Mouse (Mus musculus): Measurements from ENCODE around the gene Scfd2.

The Scfd2 gene

GRCm38 (mm10) chr5:74366710-74367101, 164.9 kb downstream of the Scfd2 start:
- in situ Hi-C loops (cut with MboI; ENCODE audit: low sequenced_read_pairs), result no loop called here

- in situ Hi-C loops (cut with MboI; ENCODE audit: low sequenced_read_pairs), result no loop called here
Measured at GRCm38 (mm10) chr5:74365984-74366709, 165.4 kb downstream of the Scfd2 start.

GRCm38 (mm10) chr5:74365408-74365807, 166.2 kb downstream of the Scfd2 start:
- in situ Hi-C loops (cut with MboI; ENCODE audit: low sequenced_read_pairs), result no loop called here

- in situ Hi-C loops (cut with MboI; ENCODE audit: low sequenced_read_pairs), result no loop called here
Measured at GRCm38 (mm10) chr5:74363296-74363695, 168.3 kb downstream of the Scfd2 start.

- in situ Hi-C loops (cut with MboI; ENCODE audit: low sequenced_read_pairs), result no loop called here
Measured at GRCm38 (mm10) chr5:74361531-74361930, 170.0 kb downstream of the Scfd2 start.

GRCm38 (mm10) chr5:74358033-74358432, 173.5 kb downstream of the Scfd2 start:
- in situ Hi-C loops (cut with MboI; ENCODE audit: low sequenced_read_pairs), result no loop called here

- in situ Hi-C loops (cut with MboI; ENCODE audit: low sequenced_read_pairs), result no loop called here
Measured at GRCm38 (mm10) chr5:74355416-74356177, 176.0 kb downstream of the Scfd2 start.

GRCm38 (mm10) chr5:74350909-74351308, 180.7 kb downstream of the Scfd2 start:
- in situ Hi-C loops (cut with MboI; ENCODE audit: low sequenced_read_pairs), result no loop called here

- in situ Hi-C loops (cut with MboI; ENCODE audit: low sequenced_read_pairs), result no loop called here
Measured at GRCm38 (mm10) chr5:74348079-74348870, 183.3 kb downstream of the Scfd2 start.

- in situ Hi-C loops (cut with MboI; ENCODE audit: low sequenced_read_pairs), result no loop called here
Measured at GRCm38 (mm10) chr5:74343045-74343444, 188.5 kb downstream of the Scfd2 start.

GRCm38 (mm10) chr5:74342557-74342956, 189.0 kb downstream of the Scfd2 start:
- in situ Hi-C loops (cut with MboI; ENCODE audit: low sequenced_read_pairs), result no loop called here

- in situ Hi-C loops (cut with MboI; ENCODE audit: low sequenced_read_pairs), result no loop called here
Measured at GRCm38 (mm10) chr5:74337491-74337890, 194.1 kb downstream of the Scfd2 start.

- in situ Hi-C loops (cut with MboI; ENCODE audit: low sequenced_read_pairs), result no loop called here
Measured at GRCm38 (mm10) chr5:74336780-74337179, 194.8 kb downstream of the Scfd2 start.

- in situ Hi-C loops (cut with MboI; ENCODE audit: low sequenced_read_pairs), result no loop called here
Measured at GRCm38 (mm10) chr5:74333258-74333657, 198.3 kb downstream of the Scfd2 start.

- in situ Hi-C loops (cut with MboI; ENCODE audit: low sequenced_read_pairs), result no loop called here
Measured at GRCm38 (mm10) chr5:74326228-74326627, 205.3 kb downstream of the Scfd2 start.

GRCm38 (mm10) chr5:74321010-74321746, 210.4 kb downstream of the Scfd2 start:
- in situ Hi-C loops (cut with MboI; ENCODE audit: low sequenced_read_pairs), result no loop called here

GRCm38 (mm10) chr5:74319551-74319950, 212.0 kb downstream of the Scfd2 start:
- in situ Hi-C loops (cut with MboI; ENCODE audit: low sequenced_read_pairs), result loop anchor here (10.0 kb wide), 1 partner anchor 835 kb away; the partner anchor contains the start of gene Pdgfra

GRCm38 (mm10) chr5:74317174-74317573, 214.4 kb downstream of the Scfd2 start:
- in situ Hi-C loops (cut with MboI; ENCODE audit: low sequenced_read_pairs), result loop anchor here (10.0 kb wide), 1 partner anchor 838 kb away; the partner anchor contains the start of gene Pdgfra

- in situ Hi-C loops (cut with MboI; ENCODE audit: low sequenced_read_pairs), result loop anchor here (10.0 kb wide), 1 partner anchor 838 kb away; the partner anchor contains the start of gene Pdgfra
Measured at GRCm38 (mm10) chr5:74316333-74316945, 215.1 kb downstream of the Scfd2 start.

All from CH12F3 (cell line).